Mouse (Mus musculus): ENCODE measurements around the gene Ctc1. TPM values are rescaled to one million over a fixed set of nuclear protein-coding genes. Genes with fewer than 3 reads are reported as not detected.

Gene Ctc1
- polyA plus RNA-seq, 1 experiment from 2014 or later: 63.2 TPM

DNA sequence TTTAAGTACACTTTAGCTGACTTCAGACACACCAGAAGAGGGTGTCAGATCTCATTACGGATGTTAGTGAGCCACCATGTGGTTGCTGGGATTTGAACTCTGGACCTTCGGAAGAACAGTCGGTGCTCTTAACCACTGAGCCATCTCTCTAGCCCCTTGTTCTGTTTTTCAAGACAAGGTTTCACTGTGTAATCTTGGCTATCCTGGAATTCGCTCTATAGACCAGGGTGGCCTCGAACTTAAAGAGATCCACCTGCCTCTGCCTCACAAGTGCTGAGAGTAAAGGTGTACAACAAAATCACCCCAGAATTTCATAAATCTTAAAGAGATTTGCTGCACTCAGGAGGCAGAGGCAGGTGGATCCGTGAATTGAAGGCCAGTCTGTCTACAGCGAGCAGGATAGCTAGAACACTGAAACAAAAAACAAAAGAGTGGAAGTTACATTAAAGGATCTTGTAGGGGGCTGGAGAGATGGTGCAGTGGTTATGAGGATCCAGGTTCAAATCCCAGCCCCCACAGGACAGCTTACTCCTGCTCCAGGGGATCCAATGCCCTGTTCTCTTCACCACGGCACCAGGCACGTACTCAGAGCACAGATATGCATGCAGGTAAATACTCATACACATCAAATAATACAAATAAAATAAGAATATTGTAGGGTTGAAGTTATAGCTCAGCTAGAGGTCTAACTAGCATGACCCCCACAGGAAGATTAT lies 60.2 kb downstream of the Ctc1 start:
- Histone ChIP-seq H3K9me3 (replicated peaks; ENCODE audit: control insufficient read depth, low read length) (no peaks in the 10 kb centered on the region), H3K4me1 (ENCODE audit: control insufficient read depth, insufficient read depth, low read length) (no peaks in the 10 kb centered on the region), H3K4me3 (ENCODE audit: low read depth, low read length) (no peak overlapping the region), H3K27me3 (ENCODE audit: control insufficient read depth, insufficient read depth, low read length) (no peaks in the 10 kb centered on the region), H3K36me3 (replicated peaks; ENCODE audit: control insufficient read depth, insufficient read depth, low read depth, low read length) (no peaks in the 10 kb centered on the region), H3K9ac (replicated peaks; ENCODE audit: low read length) (no peak overlapping the region), H3K27ac (replicated peaks; ENCODE audit: low read depth, low read length) (no peak overlapping the region), H3K4me2 (ENCODE audit: low read depth, low read length) (no peak overlapping the region)
- DNase-seq (ENCODE audit: low spot score) (no peak), ATAC-seq (replicated peaks; ENCODE audit: insufficient number of reproducible peaks, low FRiP score, low TSS enrichment, low read depth) (no peak)
- 50% methylated on average over 8 of the region's 9 CpGs for WGBS

GRCm38 (mm10) chr11:69076572-69076971 lies 60.9 kb downstream of the Ctc1 start:
- Histone ChIP-seq H3K9me3 (replicated peaks; ENCODE audit: control insufficient read depth, low read length) (no peaks in the 10 kb centered on the region), H3K4me3 (ENCODE audit: low read depth, low read length) (no peak overlapping the region), H3K9ac (replicated peaks; ENCODE audit: low read length) (no peak overlapping the region), H3K27me3 (ENCODE audit: control insufficient read depth, insufficient read depth, low read length) (no peaks in the 10 kb centered on the region), H3K36me3 (replicated peaks; ENCODE audit: control insufficient read depth, insufficient read depth, low read depth, low read length) (no peaks in the 10 kb centered on the region), H3K4me2 (ENCODE audit: low read depth, low read length) (no peak overlapping the region), H3K27ac (replicated peaks; ENCODE audit: low read depth, low read length) (no peak overlapping the region), H3K4me1 (ENCODE audit: control insufficient read depth, insufficient read depth, low read length) (no peaks in the 10 kb centered on the region)
- WGBS: 72% methylated on average over 5 of the region's 5 CpGs
- ATAC-seq (replicated peaks; ENCODE audit: insufficient number of reproducible peaks, low FRiP score, low TSS enrichment, low read depth): no peak
- no peak for DNase-seq (ENCODE audit: low spot score)

GRCm38 (mm10) chr11:69077316-69077715 lies 61.6 kb downstream of the Ctc1 start:
- DNase-seq (ENCODE audit: low spot score) (no peak), ATAC-seq (replicated peaks; ENCODE audit: insufficient number of reproducible peaks, low FRiP score, low TSS enrichment, low read depth) (no peak)
- Histone ChIP-seq H3K27ac (replicated peaks; ENCODE audit: low read depth, low read length) (no peak overlapping the region), H3K4me1 (ENCODE audit: control insufficient read depth, insufficient read depth, low read length) (no peaks in the 10 kb centered on the region), H3K36me3 (replicated peaks; ENCODE audit: control insufficient read depth, insufficient read depth, low read depth, low read length) (no peaks in the 10 kb centered on the region), H3K9ac (replicated peaks; ENCODE audit: low read length) (no peak overlapping the region), H3K9me3 (replicated peaks; ENCODE audit: control insufficient read depth, low read length) (no peaks in the 10 kb centered on the region), H3K27me3 (ENCODE audit: control insufficient read depth, insufficient read depth, low read length) (no peaks in the 10 kb centered on the region), H3K4me2 (ENCODE audit: low read depth, low read length) (no peak overlapping the region), H3K4me3 (ENCODE audit: low read depth, low read length) (no peak overlapping the region)
- 86% methylated on average over 9 of the region's 9 CpGs for WGBS

DNA sequence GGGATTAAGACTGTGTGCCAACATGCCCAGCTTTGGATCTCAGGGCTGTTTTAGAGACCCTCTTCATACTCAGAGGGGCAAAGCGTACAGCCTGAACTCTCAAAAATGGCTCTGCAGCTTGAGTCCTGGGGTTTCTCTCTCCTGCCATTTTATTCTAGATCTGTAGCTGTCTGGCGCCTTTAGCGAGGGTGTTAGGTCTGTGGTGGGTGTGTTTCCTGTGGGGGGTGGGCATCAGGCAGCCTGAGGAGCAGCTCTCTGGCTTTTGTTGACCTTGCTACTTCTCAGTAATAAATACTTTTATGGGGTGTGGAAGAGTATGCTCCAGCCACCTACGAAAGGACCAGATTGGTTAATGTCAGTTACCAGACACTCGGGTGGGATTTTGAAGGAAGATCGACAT lies 62.3 kb downstream of the Ctc1 start:
- ATAC-seq (replicated peaks; ENCODE audit: insufficient number of reproducible peaks, low FRiP score, low TSS enrichment, low read depth) (no peak), DNase-seq (ENCODE audit: low spot score) (no peak)
- WGBS: 83% methylated on average over 6 of the region's 6 CpGs
- H3K9ac ChIP-seq (replicated peaks; ENCODE audit: low read length): no peak overlapping the region
- H3K4me3 ChIP-seq (ENCODE audit: low read depth, low read length): no peak overlapping the region
- H3K4me1 ChIP-seq (ENCODE audit: control insufficient read depth, insufficient read depth, low read length): no peaks in the 10 kb centered on the region
- no peak overlapping the region for H3K27ac ChIP-seq (replicated peaks; ENCODE audit: low read depth, low read length)
- no peak overlapping the region; the same call in 1 of the 2 replicates for H3K4me2 ChIP-seq (ENCODE audit: low read depth, low read length)
- no peaks in the 10 kb centered on the region for H3K9me3 ChIP-seq (replicated peaks; ENCODE audit: control insufficient read depth, low read length)
- no peaks in the 10 kb centered on the region for H3K27me3 ChIP-seq (ENCODE audit: control insufficient read depth, insufficient read depth, low read length)
- no peaks in the 10 kb centered on the region for H3K36me3 ChIP-seq (replicated peaks; ENCODE audit: control insufficient read depth, insufficient read depth, low read depth, low read length)

- Histone ChIP-seq H3K27me3 (ENCODE audit: control insufficient read depth, insufficient read depth, low read length) (no peaks in the 10 kb centered on the region), H3K27ac (replicated peaks; ENCODE audit: low read depth, low read length) (no peak overlapping the region), H3K4me3 (ENCODE audit: low read depth, low read length) (no peak overlapping the region), H3K4me1 (ENCODE audit: control insufficient read depth, insufficient read depth, low read length) (no peaks in the 10 kb centered on the region), H3K9ac (replicated peaks; ENCODE audit: low read length) (no peak overlapping the region), H3K4me2 (ENCODE audit: low read depth, low read length) (no peak overlapping the region), H3K36me3 (replicated peaks; ENCODE audit: control insufficient read depth, insufficient read depth, low read depth, low read length) (no peaks in the 10 kb centered on the region), H3K9me3 (replicated peaks; ENCODE audit: control insufficient read depth, low read length) (no peaks in the 10 kb centered on the region)
- WGBS: 68% methylated on average over 5 of the region's 5 CpGs
- no peak for DNase-seq (ENCODE audit: low spot score)
- ATAC-seq (replicated peaks; ENCODE audit: insufficient number of reproducible peaks, low FRiP score, low TSS enrichment, low read depth): no peak
Observed at GRCm38 (mm10) chr11:69078805-69079438, 63.2 kb downstream of the Ctc1 start.

DNA sequence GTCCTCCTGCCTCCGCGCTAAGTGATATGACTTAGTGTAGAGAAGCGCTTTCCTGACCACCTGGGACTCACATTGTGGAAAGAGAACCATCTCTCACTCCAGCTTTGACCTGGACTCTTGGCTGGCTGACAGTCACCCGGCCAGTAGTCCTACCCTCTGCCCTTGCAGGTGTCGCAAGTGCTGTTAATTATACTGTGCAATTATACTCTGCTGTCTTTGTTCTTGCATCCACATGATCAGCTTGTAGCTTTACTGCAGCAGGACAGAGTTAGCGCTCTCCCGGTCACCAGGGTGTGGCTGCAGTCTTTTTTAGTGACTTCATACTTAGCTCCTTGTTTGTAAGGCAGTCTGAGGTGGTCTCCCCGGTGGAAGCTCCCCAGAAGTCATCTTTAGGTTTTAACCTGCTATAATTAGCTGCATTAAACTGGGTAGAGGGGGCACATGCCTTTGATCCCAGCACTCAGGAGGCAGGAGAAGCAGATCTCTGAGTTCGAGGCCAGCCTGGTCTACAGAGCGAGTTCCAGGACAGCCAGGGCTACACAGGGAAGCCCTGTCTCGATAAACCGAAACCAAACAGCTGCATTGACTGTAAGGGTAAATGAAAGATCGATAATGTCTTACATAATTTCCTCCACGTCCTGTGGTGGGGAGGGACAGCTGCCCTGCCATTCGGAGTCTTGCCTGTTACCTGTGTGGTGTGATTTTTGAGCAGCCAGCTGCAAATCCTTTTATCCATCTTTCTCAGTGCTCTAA lies 64.6 kb downstream of the Ctc1 start:
- DNase-seq (ENCODE audit: low spot score) (no peak), ATAC-seq (replicated peaks; ENCODE audit: insufficient number of reproducible peaks, low FRiP score, low TSS enrichment, low read depth) (no peak)
- Histone ChIP-seq H3K4me3 (ENCODE audit: low read depth, low read length) (no peak overlapping the region), H3K27me3 (ENCODE audit: control insufficient read depth, insufficient read depth, low read length) (no peaks in the 10 kb centered on the region), H3K9me3 (replicated peaks; ENCODE audit: control insufficient read depth, low read length) (no peaks in the 10 kb centered on the region), H3K36me3 (replicated peaks; ENCODE audit: control insufficient read depth, insufficient read depth, low read depth, low read length) (no peaks in the 10 kb centered on the region), H3K27ac (replicated peaks; ENCODE audit: low read depth, low read length) (no peak overlapping the region), H3K4me2 (ENCODE audit: low read depth, low read length) (no peak overlapping the region), H3K9ac (replicated peaks; ENCODE audit: low read length) (no peak overlapping the region), H3K4me1 (ENCODE audit: control insufficient read depth, insufficient read depth, low read length) (no peaks in the 10 kb centered on the region)
- WGBS: 83% methylated on average over 15 of the region's 15 CpGs

DNA sequence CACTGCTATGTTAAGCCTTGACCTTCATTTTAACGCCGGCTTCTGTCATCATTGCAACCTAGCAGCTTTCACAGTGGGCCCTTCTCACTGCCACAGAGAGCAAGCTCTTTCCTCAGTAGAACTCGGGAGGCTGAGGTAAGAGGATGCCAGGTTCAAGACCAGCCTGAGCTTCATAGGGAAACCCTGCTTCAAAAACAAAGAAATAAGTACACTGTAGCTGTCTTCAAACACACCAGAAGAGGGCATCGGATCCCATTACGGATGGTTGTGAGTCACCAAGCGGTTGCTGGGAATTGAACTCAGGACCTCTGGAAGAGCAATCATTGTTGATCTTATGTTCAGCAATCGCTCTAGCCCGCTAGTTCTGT lies 65.1 kb downstream of the Ctc1 start:
- ATAC-seq (replicated peaks; ENCODE audit: insufficient number of reproducible peaks, low FRiP score, low TSS enrichment, low read depth): no peak
- no peak overlapping the region for H3K9ac ChIP-seq (replicated peaks; ENCODE audit: low read length)
- H3K36me3 ChIP-seq (replicated peaks; ENCODE audit: control insufficient read depth, insufficient read depth, low read depth, low read length): no peaks in the 10 kb centered on the region
- H3K9me3 ChIP-seq (replicated peaks; ENCODE audit: control insufficient read depth, low read length): no peaks in the 10 kb centered on the region
- no peak overlapping the region for H3K4me3 ChIP-seq (ENCODE audit: low read depth, low read length)
- no peaks in the 10 kb centered on the region for H3K27me3 ChIP-seq (ENCODE audit: control insufficient read depth, insufficient read depth, low read length)
- no peak overlapping the region for H3K4me2 ChIP-seq (ENCODE audit: low read depth, low read length)
- 80% methylated on average over 8 of the region's 8 CpGs for WGBS
- no peaks in the 10 kb centered on the region for H3K4me1 ChIP-seq (ENCODE audit: control insufficient read depth, insufficient read depth, low read length)
- no peak for DNase-seq (ENCODE audit: low spot score)
- H3K27ac ChIP-seq (replicated peaks; ENCODE audit: low read depth, low read length): no peak overlapping the region

DNA sequence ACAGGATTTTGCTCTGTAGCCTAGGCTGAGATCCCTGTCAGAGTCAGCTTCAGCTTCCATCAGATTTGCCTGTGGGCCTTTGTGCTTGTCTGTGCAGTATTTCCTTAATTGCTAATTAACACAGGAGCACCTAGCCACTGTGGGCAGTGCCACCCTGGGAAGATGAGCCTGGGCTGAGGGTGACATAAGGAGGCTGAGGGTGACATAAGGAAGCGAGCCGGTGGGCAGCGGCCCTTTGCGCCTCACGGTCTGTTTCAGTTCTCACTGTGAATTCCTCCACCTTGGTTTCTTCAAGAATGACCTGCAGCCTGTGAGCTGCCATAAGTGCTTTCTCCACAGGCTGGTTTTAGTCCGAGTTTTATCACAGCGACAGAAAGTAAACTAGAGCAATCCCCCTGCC lies 65.9 kb downstream of the Ctc1 start:
- H3K4me1 ChIP-seq (ENCODE audit: control insufficient read depth, insufficient read depth, low read length): no peaks in the 10 kb centered on the region
- ATAC-seq (replicated peaks; ENCODE audit: insufficient number of reproducible peaks, low FRiP score, low TSS enrichment, low read depth): no peak
- no peaks in the 10 kb centered on the region for H3K36me3 ChIP-seq (replicated peaks; ENCODE audit: control insufficient read depth, insufficient read depth, low read depth, low read length)
- H3K27me3 ChIP-seq (ENCODE audit: control insufficient read depth, insufficient read depth, low read length): no peaks in the 10 kb centered on the region
- no peak overlapping the region for H3K27ac ChIP-seq (replicated peaks; ENCODE audit: low read depth, low read length)
- WGBS: 88% methylated on average over 7 of the region's 7 CpGs
- H3K9ac ChIP-seq (replicated peaks; ENCODE audit: low read length): no peak overlapping the region
- no peaks in the 10 kb centered on the region for H3K9me3 ChIP-seq (replicated peaks; ENCODE audit: control insufficient read depth, low read length)
- no peak overlapping the region for H3K4me2 ChIP-seq (ENCODE audit: low read depth, low read length)
- H3K4me3 ChIP-seq (ENCODE audit: low read depth, low read length): no peak overlapping the region
- no peak for DNase-seq (ENCODE audit: low spot score)

Measured in embryonic facial prominence, embryonic 11.5 days (tissue).